Mouse (Mus musculus): ENCODE results near the gene Tgm5. TPM values are rescaled to one million over a fixed set of nuclear protein-coding genes. Genes with fewer than 3 reads are reported as not detected.

Tgm5 gene
- polyA plus RNA-seq, 1 experiment from 2014 or later = 0.17 TPM

- Histone ChIP-seq H3K4me1 (ENCODE audit: control insufficient read depth, insufficient read depth, low read length) (no peaks in the 10 kb centered on the region), H3K4me2 (ENCODE audit: low read depth, low read length) (no peak overlapping the region), H3K36me3 (ENCODE audit: control insufficient read depth, insufficient read depth, low read length) (no peaks in the 10 kb centered on the region), H3K27me3 (ENCODE audit: control insufficient read depth, insufficient read depth, low read length) (no peaks in the 10 kb centered on the region), H3K4me3 (ENCODE audit: low read depth, low read length) (no peak overlapping the region), H3K9ac (replicated peaks; ENCODE audit: low read depth, low read length) (no peak overlapping the region), H3K9me3 (ENCODE audit: control insufficient read depth, low read length) (no peaks in the 10 kb centered on the region), H3K27ac (ENCODE audit: low read depth, low read length) (no peak overlapping the region)
- WGBS = 27% methylated on average over 9 of the region's 9 CpGs
- peak; percentile 66; the same call in 1 of the 2 replicates for ATAC-seq (ENCODE audit: low read depth)
Measured at GRCm38 (mm10) chr2:121102051-121102450, 16.4 kb upstream of the Tgm5 start.

GRCm38 (mm10) chr2:121089751-121090150 is 4.1 kb upstream of the Tgm5 start:
- Histone ChIP-seq H3K4me1 (ENCODE audit: control insufficient read depth, insufficient read depth, low read length) (no peaks in the 10 kb centered on the region), H3K36me3 (ENCODE audit: control insufficient read depth, insufficient read depth, low read length) (no peaks in the 10 kb centered on the region), H3K27me3 (ENCODE audit: control insufficient read depth, insufficient read depth, low read length) (no peaks in the 10 kb centered on the region), H3K9me3 (ENCODE audit: control insufficient read depth, low read length) (no peaks in the 10 kb centered on the region), H3K4me2 (ENCODE audit: low read depth, low read length) (no peak overlapping the region), H3K4me3 (ENCODE audit: low read depth, low read length) (no peak overlapping the region), H3K9ac (replicated peaks; ENCODE audit: low read depth, low read length) (no peak overlapping the region), H3K27ac (ENCODE audit: low read depth, low read length) (no peak overlapping the region)
- WGBS = 76% methylated on average over 4 of the region's 4 CpGs
- no peak for ATAC-seq (ENCODE audit: low read depth)

GRCm38 (mm10) chr2:121088507-121088906 is 2.9 kb upstream of the Tgm5 start:
- Histone ChIP-seq H3K4me3 (ENCODE audit: low read depth, low read length) (no peak overlapping the region), H3K27ac (ENCODE audit: low read depth, low read length) (no peak overlapping the region), H3K36me3 (ENCODE audit: control insufficient read depth, insufficient read depth, low read length) (no peaks in the 10 kb centered on the region), H3K27me3 (ENCODE audit: control insufficient read depth, insufficient read depth, low read length) (no peaks in the 10 kb centered on the region), H3K4me1 (ENCODE audit: control insufficient read depth, insufficient read depth, low read length) (no peaks in the 10 kb centered on the region), H3K9ac (replicated peaks; ENCODE audit: low read depth, low read length) (no peak overlapping the region), H3K9me3 (ENCODE audit: control insufficient read depth, low read length) (no peaks in the 10 kb centered on the region), H3K4me2 (ENCODE audit: low read depth, low read length) (no peak overlapping the region)
- no peak for ATAC-seq (ENCODE audit: low read depth)
- 89% methylated on average over 3 of the region's 3 CpGs for WGBS

GRCm38 (mm10) chr2:121082626-121083025 is 3.0 kb downstream of the Tgm5 start:
- 85% methylated on average over 1 of the region's 1 CpGs for WGBS
- ATAC-seq (ENCODE audit: low read depth) = no peak
- no peaks in the 10 kb centered on the region for H3K36me3 ChIP-seq (ENCODE audit: control insufficient read depth, insufficient read depth, low read length)
- H3K4me1 ChIP-seq (ENCODE audit: control insufficient read depth, insufficient read depth, low read length) = no peaks in the 10 kb centered on the region
- H3K4me2 ChIP-seq (ENCODE audit: low read depth, low read length) = no peak overlapping the region
- no peaks in the 10 kb centered on the region for H3K9me3 ChIP-seq (ENCODE audit: control insufficient read depth, low read length)
- H3K27me3 ChIP-seq (ENCODE audit: control insufficient read depth, insufficient read depth, low read length) = no peaks in the 10 kb centered on the region
- no peak overlapping the region for H3K27ac ChIP-seq (ENCODE audit: low read depth, low read length)
- no peak overlapping the region for H3K9ac ChIP-seq (replicated peaks; ENCODE audit: low read depth, low read length)
- H3K4me3 ChIP-seq (ENCODE audit: low read depth, low read length) = no peak overlapping the region

GRCm38 (mm10) chr2:121074747-121075146 is 10.9 kb downstream of the Tgm5 start:
- H3K4me2 ChIP-seq (ENCODE audit: low read depth, low read length) = no peak overlapping the region
- H3K27ac ChIP-seq (ENCODE audit: low read depth, low read length) = no peak overlapping the region
- WGBS = 81% methylated on average over 7 of the region's 7 CpGs
- no peaks in the 10 kb centered on the region for H3K36me3 ChIP-seq (ENCODE audit: control insufficient read depth, insufficient read depth, low read length)
- no peak overlapping the region for H3K4me3 ChIP-seq (ENCODE audit: low read depth, low read length)
- no peak for ATAC-seq (ENCODE audit: low read depth)
- no peaks in the 10 kb centered on the region for H3K4me1 ChIP-seq (ENCODE audit: control insufficient read depth, insufficient read depth, low read length)
- H3K27me3 ChIP-seq (ENCODE audit: control insufficient read depth, insufficient read depth, low read length) = no peaks in the 10 kb centered on the region
- H3K9ac ChIP-seq (replicated peaks; ENCODE audit: low read depth, low read length) = no peak overlapping the region
- no peaks in the 10 kb centered on the region for H3K9me3 ChIP-seq (ENCODE audit: control insufficient read depth, low read length)

- Histone ChIP-seq H3K4me1 (ENCODE audit: control insufficient read depth, insufficient read depth, low read length) (no peaks in the 10 kb centered on the region), H3K36me3 (ENCODE audit: control insufficient read depth, insufficient read depth, low read length) (no peaks in the 10 kb centered on the region), H3K27me3 (ENCODE audit: control insufficient read depth, insufficient read depth, low read length) (no peaks in the 10 kb centered on the region), H3K4me2 (ENCODE audit: low read depth, low read length) (no peak overlapping the region), H3K9me3 (ENCODE audit: control insufficient read depth, low read length) (no peaks in the 10 kb centered on the region), H3K4me3 (ENCODE audit: low read depth, low read length) (no peak overlapping the region), H3K27ac (ENCODE audit: low read depth, low read length) (no peak overlapping the region), H3K9ac (replicated peaks; ENCODE audit: low read depth, low read length) (no peak overlapping the region)
- 86% methylated on average over 6 of the region's 6 CpGs for WGBS
- no peak for ATAC-seq (ENCODE audit: low read depth)
Measured at GRCm38 (mm10) chr2:121071871-121072270, 13.8 kb downstream of the Tgm5 start.

- WGBS = 60% methylated on average over 6 of the region's 6 CpGs
- no peaks in the 10 kb centered on the region for H3K4me1 ChIP-seq (ENCODE audit: control insufficient read depth, insufficient read depth, low read length)
Measured at GRCm38 (mm10) chr2:121069506-121069905, 16.1 kb downstream of the Tgm5 start.

GRCm38 (mm10) chr2:121067116-121067515 is 18.5 kb downstream of the Tgm5 start:
- Histone ChIP-seq H3K27ac (ENCODE audit: low read depth, low read length) (no peak overlapping the region), H3K9ac (replicated peaks; ENCODE audit: low read depth, low read length) (no peak overlapping the region), H3K9me3 (ENCODE audit: control insufficient read depth, low read length) (no peaks in the 10 kb centered on the region), H3K36me3 (ENCODE audit: control insufficient read depth, insufficient read depth, low read length) (no peaks in the 10 kb centered on the region), H3K27me3 (ENCODE audit: control insufficient read depth, insufficient read depth, low read length) (no peaks in the 10 kb centered on the region), H3K4me1 (ENCODE audit: control insufficient read depth, insufficient read depth, low read length) (no peaks in the 10 kb centered on the region), H3K4me3 (ENCODE audit: low read depth, low read length) (no peak overlapping the region), H3K4me2 (ENCODE audit: low read depth, low read length) (no peak overlapping the region)
- WGBS = 61% methylated on average over 4 of the region's 4 CpGs
- no peak for ATAC-seq (ENCODE audit: low read depth)

More at GRCm38 (mm10) chr2:121069506-121069905, 16.1 kb downstream of the Tgm5 start:
- no peak overlapping the region for H3K4me2 ChIP-seq (ENCODE audit: low read depth, low read length)
- no peak overlapping the region for H3K9ac ChIP-seq (replicated peaks; ENCODE audit: low read depth, low read length)
- no peak overlapping the region for H3K4me3 ChIP-seq (ENCODE audit: low read depth, low read length)
- H3K27me3 ChIP-seq (ENCODE audit: control insufficient read depth, insufficient read depth, low read length) = no peaks in the 10 kb centered on the region
- H3K36me3 ChIP-seq (ENCODE audit: control insufficient read depth, insufficient read depth, low read length) = no peaks in the 10 kb centered on the region
- H3K27ac ChIP-seq (ENCODE audit: low read depth, low read length) = no peak overlapping the region
- no peak for ATAC-seq (ENCODE audit: low read depth)
- H3K9me3 ChIP-seq (ENCODE audit: control insufficient read depth, low read length) = no peaks in the 10 kb centered on the region

- H3K9ac ChIP-seq (replicated peaks; ENCODE audit: low read depth, low read length) = no peak overlapping the region
- no peak for ATAC-seq (ENCODE audit: low read depth)
- WGBS = 54% methylated on average over 2 of the region's 2 CpGs
- no peaks in the 10 kb centered on the region for H3K27me3 ChIP-seq (ENCODE audit: control insufficient read depth, insufficient read depth, low read length)
- H3K4me2 ChIP-seq (ENCODE audit: low read depth, low read length) = no peak overlapping the region
- no peak overlapping the region for H3K4me3 ChIP-seq (ENCODE audit: low read depth, low read length)
- H3K27ac ChIP-seq (ENCODE audit: low read depth, low read length) = no peak overlapping the region
- no peaks in the 10 kb centered on the region for H3K9me3 ChIP-seq (ENCODE audit: control insufficient read depth, low read length)
- no peaks in the 10 kb centered on the region for H3K4me1 ChIP-seq (ENCODE audit: control insufficient read depth, insufficient read depth, low read length)
- no peaks in the 10 kb centered on the region for H3K36me3 ChIP-seq (ENCODE audit: control insufficient read depth, insufficient read depth, low read length)
Measured at GRCm38 (mm10) chr2:121061315-121061714, 24.3 kb downstream of the Tgm5 start.

GRCm38 (mm10) chr2:121057997-121058396 is 27.6 kb downstream of the Tgm5 start:
- H3K27me3 ChIP-seq (ENCODE audit: control insufficient read depth, insufficient read depth, low read length) = no peaks in the 10 kb centered on the region
- no peak overlapping the region for H3K4me2 ChIP-seq (ENCODE audit: low read depth, low read length)
- 75% methylated on average over 6 of the region's 6 CpGs for WGBS
- no peaks in the 10 kb centered on the region for H3K9me3 ChIP-seq (ENCODE audit: control insufficient read depth, low read length)
- no peak overlapping the region for H3K9ac ChIP-seq (replicated peaks; ENCODE audit: low read depth, low read length)
- ATAC-seq (ENCODE audit: low read depth) = no peak
- no peaks in the 10 kb centered on the region for H3K4me1 ChIP-seq (ENCODE audit: control insufficient read depth, insufficient read depth, low read length)
- no peaks in the 10 kb centered on the region for H3K36me3 ChIP-seq (ENCODE audit: control insufficient read depth, insufficient read depth, low read length)
- no peak overlapping the region for H3K27ac ChIP-seq (ENCODE audit: low read depth, low read length)
- no peak overlapping the region for H3K4me3 ChIP-seq (ENCODE audit: low read depth, low read length)
